Mouse (Mus musculus): ENCODE measurements at regions not wholly inside any gene's neighbourhood (a gene's known extent, or its start where the extent isn't known, plus 50 kb on each side); places are given as distances from the start of the nearest gene placed in this dataset.
"Not testable (repeated sequence)": the region's sequence is repeated elsewhere in the genome, so short reads cannot be mapped to it uniquely, and the experiment has no call there.

- ATAC-seq = no peak
- H3K4me2 ChIP-seq (replicated peaks; ENCODE audit: low read depth, low read length) = no peak overlapping the region
- WGBS = 39% methylated on average over 8 of the region's 8 CpGs
- no peak for DNase-seq (ENCODE audit: low spot score)
- H3K9ac ChIP-seq (replicated peaks; ENCODE audit: low read depth) = no peak overlapping the region
- H3K4me3 ChIP-seq (ENCODE audit: low read depth, low read length) = no peak overlapping the region
- no peaks in the 10 kb centered on the region for H3K4me1 ChIP-seq (ENCODE audit: insufficient read depth, low read depth, low read length)
- H3K36me3 ChIP-seq (ENCODE audit: insufficient read depth, low read length) = no peaks in the 10 kb centered on the region
- H3K27me3 ChIP-seq (replicated peaks; ENCODE audit: insufficient read depth, low read length) = no peaks in the 10 kb centered on the region
- no peak overlapping the region for H3K27ac ChIP-seq (ENCODE audit: low read length)
- H3K9me3 ChIP-seq (ENCODE audit: low read length) = no peaks in the 10 kb centered on the region
- TF ChIP-seq CTCF (IDR thresholded peaks at IDR 0.05) (no peak), EP300 (IDR thresholded peaks at IDR 0.05) (no peak)
Measured at GRCm38 (mm10) chr3:18787531-18788176, 839.4 kb downstream of the Cypt12 start.

GRCm38 (mm10) chr3:18802794-18803193, 825.7 kb downstream of the 1700064H15Rik start:
- TF ChIP-seq CTCF (IDR thresholded peaks at IDR 0.05) (no peak), EP300 (IDR thresholded peaks at IDR 0.05) (no peak)
- DNase-seq (ENCODE audit: low spot score) (no peak), ATAC-seq (no peak)
- Histone ChIP-seq H3K27ac (ENCODE audit: low read length) (no peak overlapping the region), H3K9me3 (ENCODE audit: low read length) (no peaks in the 10 kb centered on the region), H3K4me2 (replicated peaks; ENCODE audit: low read depth, low read length) (no peak overlapping the region), H3K36me3 (ENCODE audit: insufficient read depth, low read length) (no peaks in the 10 kb centered on the region), H3K4me1 (ENCODE audit: insufficient read depth, low read depth, low read length) (no peaks in the 10 kb centered on the region), H3K27me3 (replicated peaks; ENCODE audit: insufficient read depth, low read length) (no peaks in the 10 kb centered on the region), H3K4me3 (ENCODE audit: low read depth, low read length) (no peak overlapping the region), H3K9ac (replicated peaks; ENCODE audit: low read depth) (no peak overlapping the region)
- WGBS = 64% methylated on average over 3 of the region's 3 CpGs

GRCm38 (mm10) chr3:18828788-18829320, 799.6 kb downstream of the 1700064H15Rik start:
- H3K27me3 ChIP-seq (replicated peaks; ENCODE audit: insufficient read depth, low read length); H3K4me2 ChIP-seq (replicated peaks; ENCODE audit: low read depth, low read length); H3K4me3 ChIP-seq (ENCODE audit: low read depth, low read length); ATAC-seq; H3K27ac ChIP-seq (ENCODE audit: low read length); H3K4me1 ChIP-seq (ENCODE audit: insufficient read depth, low read depth, low read length); H3K9me3 ChIP-seq (ENCODE audit: low read length); H3K9ac ChIP-seq (replicated peaks; ENCODE audit: low read depth); H3K36me3 ChIP-seq (ENCODE audit: insufficient read depth, low read length); DNase-seq (ENCODE audit: low spot score): not testable (repeated sequence)
- WGBS = 40% methylated on average over 2 of the region's 2 CpGs

- Histone ChIP-seq H3K36me3 (ENCODE audit: insufficient read depth, low read length) (no peaks in the 10 kb centered on the region), H3K9me3 (ENCODE audit: low read length) (no peaks in the 10 kb centered on the region), H3K9ac (replicated peaks; ENCODE audit: low read depth) (no peak overlapping the region), H3K4me3 (ENCODE audit: low read depth, low read length) (no peak overlapping the region), H3K4me2 (replicated peaks; ENCODE audit: low read depth, low read length) (no peak overlapping the region), H3K27ac (ENCODE audit: low read length) (no peak overlapping the region), H3K27me3 (replicated peaks; ENCODE audit: insufficient read depth, low read length) (no peaks in the 10 kb centered on the region), H3K4me1 (ENCODE audit: insufficient read depth, low read depth, low read length) (no peaks in the 10 kb centered on the region)
- TF ChIP-seq CTCF (IDR thresholded peaks at IDR 0.05) (no peak), EP300 (IDR thresholded peaks at IDR 0.05) (0 out of 2 replicates have a peak, but pooled peaks have one; percentile 21)
- 35% methylated on average over 4 of the region's 4 CpGs for WGBS
- DNase-seq (ENCODE audit: low spot score) = peak; percentile 59
- peak; percentile 85 for ATAC-seq
Measured at GRCm38 (mm10) chr3:18868117-18868739, 760.2 kb downstream of the 1700064H15Rik start.

GRCm38 (mm10) chr3:18868758-18869157, 759.7 kb downstream of the 1700064H15Rik start:
- Histone ChIP-seq H3K4me1 (ENCODE audit: insufficient read depth, low read depth, low read length) (no peaks in the 10 kb centered on the region), H3K27me3 (replicated peaks; ENCODE audit: insufficient read depth, low read length) (no peaks in the 10 kb centered on the region), H3K4me3 (ENCODE audit: low read depth, low read length) (no peak overlapping the region), H3K9ac (replicated peaks; ENCODE audit: low read depth) (no peak overlapping the region), H3K4me2 (replicated peaks; ENCODE audit: low read depth, low read length) (no peak overlapping the region), H3K9me3 (ENCODE audit: low read length) (no peaks in the 10 kb centered on the region), H3K36me3 (ENCODE audit: insufficient read depth, low read length) (no peaks in the 10 kb centered on the region), H3K27ac (ENCODE audit: low read length) (no peak overlapping the region)
- ATAC-seq (peak; percentile 56), DNase-seq (ENCODE audit: low spot score) (peak; percentile 27)
- TF ChIP-seq EP300 (IDR thresholded peaks at IDR 0.05) (no peak), CTCF (IDR thresholded peaks at IDR 0.05) (no peak)
- WGBS = 11% methylated on average over 2 of the region's 2 CpGs

- Histone ChIP-seq H3K27me3 (replicated peaks; ENCODE audit: insufficient read depth, low read length) (no peaks in the 10 kb centered on the region), H3K9me3 (ENCODE audit: low read length) (no peaks in the 10 kb centered on the region), H3K4me3 (ENCODE audit: low read depth, low read length) (no peak overlapping the region), H3K27ac (ENCODE audit: low read length) (no peak overlapping the region), H3K4me1 (ENCODE audit: insufficient read depth, low read depth, low read length) (no peaks in the 10 kb centered on the region), H3K36me3 (ENCODE audit: insufficient read depth, low read length) (no peaks in the 10 kb centered on the region), H3K4me2 (replicated peaks; ENCODE audit: low read depth, low read length) (no peak overlapping the region), H3K9ac (replicated peaks; ENCODE audit: low read depth) (no peak overlapping the region)
- 71% methylated on average over 1 of the region's 1 CpGs for WGBS
- ATAC-seq = no peak
- DNase-seq (ENCODE audit: low spot score) = no peak
- TF ChIP-seq CTCF (IDR thresholded peaks at IDR 0.05) = no peak
- TF ChIP-seq EP300 (IDR thresholded peaks at IDR 0.05) = no peak
Measured at GRCm38 (mm10) chr3:18877060-18877459, 751.4 kb downstream of the 1700064H15Rik start.
